Mouse (Mus musculus) embryo, embryonic 11.5 days (tissue): ENCODE measurements around the gene Rhbdl1.
A peak's percentile ranks its signal among the peaks of the same experiment; 100 is the strongest.
"Not testable (repeated sequence)": the region's sequence is repeated elsewhere in the genome, so short reads cannot be mapped to it uniquely, and the experiment has no call there.

Source experiments
- DNase-seq: peaks from one replicate; pipeline ENCODE4 v3.0.0-alpha.2; 2012; ENCODE audit warnings: low read depth, low spot score

The Rhbdl1 gene

GRCm38 (mm10) chr17:25872676-25873075 is 35.6 kb upstream of the Rhbdl1 start:
- no peak for DNase-seq

- DNase-seq: not testable (repeated sequence)
These were observed 34.5 kb upstream of the Rhbdl1 start for GRCm38 (mm10) chr17:25871566-25871965.

GRCm38 (mm10) chr17:25869954-25870353 is 32.9 kb upstream of the Rhbdl1 start:
- DNase-seq: no peak

- DNase-seq: no peak
These were observed 32.4 kb upstream of the Rhbdl1 start for GRCm38 (mm10) chr17:25869498-25869897.

- peak; percentile 68 for DNase-seq
These were observed 31.6 kb upstream of the Rhbdl1 start, which contains the start of gene Mcrip2 for GRCm38 (mm10) chr17:25868601-25869191. Gene Mcrip2, minus strand, starts transcription at chr17:25868764.

- no peak for DNase-seq
These were observed 30.9 kb upstream of the Rhbdl1 start for GRCm38 (mm10) chr17:25867836-25868600.

GRCm38 (mm10) chr17:25867509-25867835 is 30.4 kb upstream of the Rhbdl1 start:
- DNase-seq: no peak

GRCm38 (mm10) chr17:25866172-25866571 is 29.1 kb upstream of the Rhbdl1 start:
- DNase-seq: no peak

- DNase-seq: no peak
These were observed 28.2 kb upstream of the Rhbdl1 start for GRCm38 (mm10) chr17:25865288-25865687.

GRCm38 (mm10) chr17:25864311-25864710 is 27.2 kb upstream of the Rhbdl1 start:
- no peak for DNase-seq

- no peak for DNase-seq
These were observed 26.6 kb upstream of the Rhbdl1 start for GRCm38 (mm10) chr17:25863681-25864080.

GRCm38 (mm10) chr17:25861704-25862612 is 24.9 kb upstream of the Rhbdl1 start:
- DNase-seq: no peak

GRCm38 (mm10) chr17:25860832-25861703 is 24.0 kb upstream of the Rhbdl1 start, which contains the start of gene Wdr90:
Gene Wdr90, minus strand, starts transcription at chr17:25861501.
- peak; percentile 90 for DNase-seq

- no peak for DNase-seq
These were observed 23.1 kb upstream of the Rhbdl1 start for GRCm38 (mm10) chr17:25860229-25860628.

- peak; percentile 84 for DNase-seq
These were observed 7.4 kb upstream of the Rhbdl1 start, which contains the start of gene Rhot2 for GRCm38 (mm10) chr17:25844396-25844901. Gene Rhot2, minus strand, starts transcription at chr17:25844851.

- no peak for DNase-seq
These were observed 6.7 kb upstream of the Rhbdl1 start for GRCm38 (mm10) chr17:25843636-25844395.

- no peak for DNase-seq
These were observed 6.0 kb upstream of the Rhbdl1 start for GRCm38 (mm10) chr17:25843122-25843521.

GRCm38 (mm10) chr17:25842509-25842908 is 5.4 kb upstream of the Rhbdl1 start:
- DNase-seq: no peak

- no peak for DNase-seq
These were observed 4.2 kb upstream of the Rhbdl1 start, which contains the start of gene Gm20683 for GRCm38 (mm10) chr17:25841117-25841880. Gene Gm20683, minus strand, starts transcription at chr17:25841763.
